Mouse (Mus musculus): ENCODE data around the gene Cd109.
A peak's percentile ranks its signal among the peaks of the same experiment; 100 is the strongest.

The Cd109 gene

DNA sequence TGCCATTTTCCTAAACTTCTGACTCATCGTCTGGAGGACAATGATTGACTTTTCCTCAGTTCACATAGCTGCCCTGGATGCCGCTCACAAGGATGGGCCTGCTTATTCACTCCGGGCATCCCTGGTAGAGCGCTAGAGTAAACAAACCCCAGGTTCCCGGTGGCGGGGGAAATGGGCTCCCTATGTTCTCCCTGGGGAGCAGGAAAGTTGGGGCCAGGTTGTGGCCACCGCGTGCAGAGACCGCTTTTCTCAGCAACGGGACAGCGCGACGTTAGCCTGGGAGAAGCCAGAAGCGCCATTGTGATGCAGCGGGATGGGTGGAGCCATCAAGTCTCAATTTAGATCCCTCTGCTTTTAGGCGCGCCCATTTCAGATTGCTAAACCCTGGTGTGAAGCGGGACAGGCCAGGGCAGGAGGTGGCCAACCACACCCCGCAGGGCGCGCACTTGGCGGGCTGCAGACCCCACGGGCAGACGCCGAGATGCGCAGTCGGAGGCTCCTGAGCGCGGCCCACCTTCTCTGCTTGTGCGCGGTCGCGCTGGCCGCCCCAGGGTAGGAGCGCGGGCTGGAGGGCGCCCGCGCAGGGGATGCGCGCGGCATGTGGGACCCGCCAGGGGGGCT is at the start of gene Cd109:
TSS of gene Cd109 (plus strand) at position 146 of the 621 bp plus-strand sequence.
- no peak for DNase-seq

DNA sequence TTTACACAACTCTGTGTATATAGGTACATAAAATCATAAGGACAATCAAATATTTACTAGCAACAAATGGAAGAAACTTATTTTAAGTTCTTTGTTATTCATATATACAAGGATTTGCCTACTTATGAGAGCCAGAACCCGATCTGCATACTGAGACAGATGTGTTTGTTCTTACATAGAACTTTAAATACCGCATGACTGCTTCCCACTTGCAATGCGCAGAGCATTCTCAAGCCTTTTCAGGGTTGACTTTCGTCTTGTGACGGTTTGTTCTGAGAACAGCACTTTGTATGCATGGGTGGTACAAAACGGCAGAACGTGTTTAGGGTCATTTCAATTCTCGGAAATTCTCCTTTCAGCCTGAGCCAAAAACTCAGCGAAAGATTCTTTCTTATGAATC is 45.4 kb upstream of the Cd109 start:
- DNase-seq = no peak

DNA sequence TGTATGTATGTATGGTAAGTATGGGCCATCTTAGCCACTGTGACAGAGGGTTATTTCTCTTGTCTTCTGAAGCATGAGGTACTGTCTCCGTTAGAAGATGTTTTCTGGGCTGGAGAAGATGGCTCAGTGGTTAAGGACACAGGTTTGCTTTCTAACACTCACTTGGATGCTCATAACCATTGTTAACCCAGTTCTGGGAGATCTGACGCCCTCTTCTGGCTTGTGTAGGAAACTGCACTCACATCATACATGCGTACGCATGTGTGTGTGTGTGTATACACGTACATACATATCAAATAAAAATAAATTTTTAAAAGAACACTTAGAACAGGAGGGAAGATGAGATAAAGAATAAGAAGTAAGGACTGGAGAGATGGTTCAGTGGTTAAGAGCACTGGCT is 38.9 kb upstream of the Cd109 start:
- no peak for DNase-seq

DNA sequence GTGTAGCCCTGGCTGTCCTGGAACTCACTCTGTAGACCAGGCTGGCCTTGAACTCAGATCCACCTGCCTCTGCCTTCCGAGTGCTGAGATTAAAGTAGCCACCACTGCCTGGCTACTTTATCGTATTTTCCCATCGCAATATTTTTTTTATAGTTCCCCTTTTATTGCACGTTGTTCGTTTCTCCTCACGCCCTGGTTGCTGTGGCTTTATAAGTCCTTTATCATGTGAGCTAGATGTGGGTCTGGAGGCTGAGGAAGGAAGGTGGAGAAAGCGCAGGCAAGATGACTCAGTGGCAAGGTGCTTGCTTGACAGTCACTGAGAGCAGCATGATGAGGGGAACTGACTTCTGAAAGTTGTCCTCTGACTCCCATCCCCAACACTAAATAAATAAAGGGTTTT is 36.5 kb upstream of the Cd109 start:
- DNase-seq = no peak

DNA sequence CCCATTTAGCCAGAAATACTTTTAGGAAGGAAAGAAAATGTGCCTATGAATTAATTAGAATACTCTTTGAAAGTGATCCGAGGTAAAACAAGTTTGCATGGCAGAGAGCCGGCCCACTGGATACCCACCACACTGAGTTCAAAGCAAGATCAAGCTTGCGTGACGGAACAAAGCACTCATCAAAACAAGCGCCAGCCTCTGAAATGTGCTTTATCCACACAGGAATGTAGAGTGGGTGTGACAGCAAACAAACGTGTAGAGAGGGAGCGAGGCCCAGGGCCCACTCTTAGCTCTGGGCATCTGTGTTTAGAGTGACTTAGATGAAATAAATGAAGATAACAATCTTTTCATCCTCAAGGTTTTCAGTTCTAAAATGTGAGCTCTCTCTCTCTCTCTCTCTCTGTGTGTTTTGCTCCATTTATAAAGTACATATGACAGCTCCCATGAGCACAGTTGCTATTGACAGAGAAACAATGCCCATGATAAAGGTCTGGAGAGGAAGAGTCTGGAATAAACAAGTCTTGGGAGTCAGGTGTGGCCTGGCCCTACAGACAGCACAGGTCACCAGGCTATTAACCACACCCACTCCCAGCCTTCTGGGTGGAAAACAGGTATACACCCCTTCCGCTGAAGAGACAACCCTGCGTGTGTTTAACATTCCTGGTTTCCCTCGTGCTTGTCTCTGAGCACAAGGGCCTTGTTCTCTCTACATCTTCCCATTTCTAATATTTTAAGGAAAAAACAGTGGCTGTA is 35.5 kb upstream of the Cd109 start:
- DNase-seq = no peak

DNA sequence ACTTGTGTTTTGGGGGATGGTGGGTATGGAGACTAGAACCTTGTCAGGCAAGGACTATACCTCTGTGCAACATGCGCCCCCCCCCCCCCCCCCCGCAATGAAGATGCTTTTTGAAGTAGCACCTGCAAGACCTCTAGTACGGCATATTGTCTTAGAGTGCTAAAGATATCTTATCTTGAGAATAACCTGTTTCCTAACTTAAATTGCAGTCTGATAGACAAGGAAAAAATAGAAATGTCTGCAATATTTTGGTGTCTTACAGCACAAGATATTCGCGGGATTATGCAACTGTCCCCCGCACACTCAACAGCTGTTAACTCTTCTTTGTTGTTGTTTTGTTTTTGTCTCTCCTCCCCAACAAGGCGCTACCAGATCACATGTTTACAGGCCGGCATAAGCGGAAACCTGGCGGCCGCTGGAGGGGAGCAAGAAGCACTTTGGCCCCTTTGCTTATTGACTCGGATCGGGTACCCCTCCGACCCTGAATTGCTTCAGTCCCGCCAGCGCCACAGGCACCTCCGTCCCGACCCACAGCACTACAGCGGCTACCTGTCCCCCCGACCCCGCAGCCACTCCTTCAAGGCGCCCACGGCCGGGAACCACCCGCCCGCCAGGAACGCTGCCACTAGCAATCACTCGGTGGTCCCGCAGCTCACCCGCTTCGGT is 28.0 kb upstream of the Cd109 start:
- DNase-seq = peak; percentile 43

DNA sequence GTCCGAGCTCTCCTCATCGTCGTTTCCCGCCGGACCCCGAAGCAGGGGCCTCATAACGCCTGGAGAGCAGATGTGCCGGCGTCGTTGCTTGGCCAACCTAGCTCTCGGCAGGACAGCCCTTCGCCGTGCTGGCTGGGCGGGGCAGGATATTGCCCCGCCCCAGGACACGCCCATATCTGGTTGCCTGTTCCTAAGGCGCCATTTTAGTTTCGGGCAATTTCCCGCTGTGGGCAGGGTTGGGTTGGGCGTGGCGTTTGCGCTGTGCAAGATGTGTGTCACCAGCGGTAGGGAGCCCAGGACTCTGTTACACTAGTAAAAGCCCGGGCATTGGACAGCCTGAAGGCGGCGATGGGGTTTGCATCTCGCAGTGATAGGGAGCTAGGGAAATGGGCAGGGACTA is 27.4 kb upstream of the Cd109 start, which contains the start of gene Slc17a5:
TSS of gene Slc17a5 (minus strand) at position 128 of the 400 bp plus-strand sequence.
- peak; percentile 92 for DNase-seq

DNA sequence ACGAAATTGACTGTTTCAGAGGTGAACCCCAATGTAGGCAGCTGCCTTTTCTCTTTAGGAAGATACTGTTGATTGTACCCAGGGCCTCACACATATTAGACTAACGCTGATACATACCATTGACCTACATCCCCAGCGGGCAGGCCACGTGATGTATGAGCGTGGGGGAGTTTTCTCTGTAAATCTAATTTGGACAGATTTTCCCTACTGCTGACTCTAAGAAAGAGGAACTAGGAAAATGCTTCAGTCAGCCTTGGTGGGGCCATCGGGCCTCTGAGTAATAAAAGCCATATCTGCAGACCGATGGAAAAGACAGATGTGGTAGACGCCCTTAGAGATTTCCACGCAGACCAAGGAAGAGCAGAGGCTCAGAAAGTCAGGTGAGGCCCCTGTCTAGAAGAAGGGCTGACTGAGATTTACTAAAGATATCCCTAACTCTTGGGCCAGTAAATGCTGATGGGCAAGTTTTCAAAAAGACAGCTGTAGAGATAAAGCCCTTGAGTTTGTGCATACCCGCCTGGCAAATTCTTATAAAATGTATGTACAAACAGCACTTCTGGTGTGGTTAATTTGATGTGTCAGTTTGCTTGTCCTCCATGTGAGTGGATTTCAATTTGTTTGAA is 26.8 kb upstream of the Cd109 start:
- DNase-seq = no peak

DNA sequence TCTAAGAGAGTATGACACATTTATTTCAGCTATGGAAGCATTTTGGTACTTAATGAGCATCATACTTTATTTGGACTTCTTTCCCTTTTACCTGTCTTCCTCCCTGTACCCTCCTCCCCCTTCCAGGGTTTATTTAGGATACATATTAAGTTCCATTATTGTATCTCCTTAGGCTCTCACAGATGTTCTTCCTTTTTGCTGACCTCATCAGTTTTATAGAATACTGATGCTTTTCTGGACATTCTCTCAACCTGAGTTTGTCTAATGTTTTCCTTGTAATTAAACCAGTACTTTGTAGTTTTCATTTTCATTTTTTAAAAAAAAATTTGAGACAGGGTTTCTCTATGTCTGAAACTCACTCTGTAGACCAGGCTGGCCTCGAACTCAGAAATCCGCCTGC is 24.9 kb upstream of the Cd109 start:
- DNase-seq = no peak

DNA sequence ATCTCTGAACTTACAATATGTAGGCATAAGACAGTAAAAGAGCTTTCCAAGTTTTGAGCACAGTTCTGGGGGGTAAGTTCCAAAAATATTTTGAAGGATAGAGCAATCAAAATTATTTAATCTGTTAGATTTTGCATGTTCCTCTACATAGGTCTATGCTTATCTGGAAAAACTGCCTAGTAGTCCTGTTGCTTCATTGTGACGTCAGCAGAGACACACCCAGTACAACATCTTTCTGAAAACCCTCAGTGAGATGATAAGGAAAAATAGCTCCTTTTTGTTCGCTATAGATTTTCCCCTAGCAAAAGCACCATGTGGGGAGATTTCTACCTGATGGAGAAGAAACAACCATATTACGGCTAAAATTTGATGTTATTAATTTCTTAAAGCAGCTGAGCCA is 20.1 kb upstream of the Cd109 start:
- no peak for DNase-seq

DNA sequence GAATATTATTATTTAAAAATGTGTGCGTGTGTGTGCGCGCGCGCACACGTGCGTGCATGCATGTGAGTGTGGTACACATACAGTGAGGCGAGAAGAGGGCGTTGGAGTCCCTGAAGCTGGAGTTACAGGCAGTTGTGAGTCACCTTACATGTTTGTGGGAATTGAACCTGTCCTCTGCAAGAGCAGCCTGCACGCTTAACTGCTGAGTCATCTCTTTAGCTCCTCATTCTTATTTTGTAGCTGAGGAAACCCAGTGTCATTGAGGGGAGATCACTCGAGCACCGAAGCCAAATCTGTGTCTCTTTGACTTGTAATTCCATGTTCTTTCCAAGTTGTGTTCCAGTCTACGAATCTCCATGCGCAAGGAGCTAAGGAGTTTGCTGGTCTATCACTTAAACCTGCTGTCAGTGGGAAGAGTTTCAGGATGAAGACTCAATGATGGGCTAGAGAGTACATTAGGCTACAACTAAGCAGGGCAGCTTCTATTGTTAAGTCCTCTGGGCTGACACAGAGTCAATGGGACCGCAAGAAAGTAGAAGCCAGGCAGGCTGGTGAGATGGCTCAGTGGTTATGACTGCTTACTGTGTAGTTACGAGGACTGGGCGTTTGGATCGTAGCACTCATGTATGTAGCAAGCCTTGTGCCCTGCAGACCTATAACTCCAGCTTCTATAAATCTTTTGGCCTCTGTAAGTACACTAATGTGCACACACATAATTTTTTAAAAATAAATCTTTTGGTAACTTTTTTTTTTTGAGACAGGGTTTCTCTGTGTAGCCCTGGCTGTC is 19.4 kb upstream of the Cd109 start:
- DNase-seq = no peak

DNA sequence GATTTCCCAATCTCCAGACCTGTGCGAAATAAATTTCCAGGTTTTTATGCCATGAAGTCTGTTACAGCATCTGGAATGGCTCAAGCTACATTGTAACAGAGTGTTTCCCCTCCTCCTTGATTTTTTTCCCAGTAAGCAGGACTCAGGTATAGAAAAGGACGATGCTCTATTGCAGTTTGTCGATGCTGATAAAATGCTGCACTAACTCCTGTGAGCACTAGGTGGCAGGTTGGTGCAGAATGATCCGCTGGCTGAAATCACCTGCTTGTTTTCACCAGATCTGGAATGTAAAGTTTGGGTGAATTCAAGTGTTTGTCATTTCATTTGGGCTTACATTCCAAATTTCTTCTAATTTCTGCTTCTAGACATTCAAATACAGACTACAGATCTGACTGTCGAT is 18.5 kb upstream of the Cd109 start:
- DNase-seq = no peak

DNA sequence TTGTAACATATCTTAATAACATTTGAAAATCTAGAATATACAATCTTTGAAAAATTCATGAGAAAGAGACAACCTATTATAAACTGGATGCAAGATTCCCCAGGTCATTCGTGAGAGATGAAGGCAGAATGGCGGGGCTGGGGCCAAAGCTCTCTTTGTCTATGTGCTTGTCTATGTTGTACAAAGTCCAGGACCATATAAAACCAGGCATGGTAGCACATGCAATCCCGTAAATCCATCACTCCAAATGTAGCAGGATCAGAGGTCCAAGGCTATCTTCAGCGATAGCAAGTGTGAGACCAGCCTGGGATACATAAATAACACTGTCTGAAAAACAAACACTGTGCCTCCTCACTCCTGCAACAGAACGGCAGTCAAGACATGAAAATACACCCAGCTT is 15.4 kb upstream of the Cd109 start:
- no peak for DNase-seq

DNA sequence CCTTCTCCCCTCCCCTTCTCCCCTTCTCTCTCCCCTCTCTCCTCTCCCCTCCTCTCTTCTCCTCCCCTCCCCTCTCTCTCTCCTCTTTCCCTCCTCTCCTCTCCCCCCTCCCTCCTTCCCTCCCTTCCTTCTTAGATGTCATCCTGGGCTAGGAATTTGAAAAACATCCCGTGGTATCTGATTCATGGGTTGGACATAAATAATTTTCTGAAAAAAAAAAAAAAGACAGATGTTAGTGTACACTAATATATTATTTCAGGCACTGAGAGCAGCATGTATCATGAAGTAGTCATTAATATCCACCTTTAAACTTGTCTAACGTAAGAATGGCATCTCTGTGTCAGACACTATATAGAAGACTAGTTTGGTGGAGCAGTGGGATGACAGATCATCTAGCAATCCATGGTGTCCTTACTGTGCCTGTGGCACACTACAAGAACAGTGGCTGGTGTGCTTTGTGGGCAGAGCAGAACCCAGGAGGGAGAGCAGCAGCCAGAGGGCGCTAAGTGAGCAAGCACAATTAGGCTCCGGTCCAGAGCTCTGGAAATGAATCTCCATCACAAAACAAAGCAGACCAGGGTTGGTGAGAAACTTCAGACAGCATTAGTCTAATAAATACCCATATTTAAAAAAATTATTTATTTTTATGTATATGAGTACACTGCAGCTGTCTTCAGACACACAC is 14.2 kb upstream of the Cd109 start:
- DNase-seq = no peak

DNA sequence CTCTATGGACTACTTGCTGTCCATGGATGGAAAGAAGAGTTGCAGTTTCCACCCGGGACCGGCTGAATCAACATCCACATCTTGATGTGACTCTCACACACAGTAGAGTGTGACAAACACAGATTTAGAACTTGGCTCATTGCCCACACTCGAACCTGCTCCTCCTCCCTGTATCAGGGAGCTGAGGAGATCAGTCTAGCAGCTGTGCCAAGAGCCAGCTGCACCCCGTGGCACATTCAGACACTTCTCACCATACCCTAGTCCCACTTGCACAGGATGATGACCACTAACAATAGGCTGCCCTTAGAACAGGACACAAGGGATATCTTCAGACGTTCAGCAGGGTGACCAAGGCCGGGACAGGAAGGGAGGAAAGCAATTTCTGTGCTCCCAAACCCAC is 1.1 kb upstream of the Cd109 start:
- no peak for DNase-seq

DNA sequence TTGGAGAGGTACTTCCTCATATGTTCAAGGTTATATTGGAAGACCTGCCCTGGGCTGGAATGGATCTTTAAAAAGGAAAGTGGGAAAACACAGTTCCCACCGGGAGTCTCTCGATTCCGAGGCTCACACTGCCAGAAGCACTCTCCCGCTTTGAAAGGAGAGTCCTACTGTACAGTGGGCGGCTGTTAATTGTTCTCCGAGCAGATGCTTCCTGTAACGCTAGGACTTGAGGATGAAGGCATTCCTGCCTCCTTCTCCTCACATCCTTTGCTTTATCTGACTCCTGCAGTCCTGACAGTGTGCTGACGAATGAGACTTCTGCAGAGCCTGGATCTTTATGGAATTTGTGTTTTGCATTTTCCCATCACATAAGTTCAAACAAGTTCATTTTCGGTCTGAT is 3.9 kb downstream of the Cd109 start:
- no peak for DNase-seq

DNA sequence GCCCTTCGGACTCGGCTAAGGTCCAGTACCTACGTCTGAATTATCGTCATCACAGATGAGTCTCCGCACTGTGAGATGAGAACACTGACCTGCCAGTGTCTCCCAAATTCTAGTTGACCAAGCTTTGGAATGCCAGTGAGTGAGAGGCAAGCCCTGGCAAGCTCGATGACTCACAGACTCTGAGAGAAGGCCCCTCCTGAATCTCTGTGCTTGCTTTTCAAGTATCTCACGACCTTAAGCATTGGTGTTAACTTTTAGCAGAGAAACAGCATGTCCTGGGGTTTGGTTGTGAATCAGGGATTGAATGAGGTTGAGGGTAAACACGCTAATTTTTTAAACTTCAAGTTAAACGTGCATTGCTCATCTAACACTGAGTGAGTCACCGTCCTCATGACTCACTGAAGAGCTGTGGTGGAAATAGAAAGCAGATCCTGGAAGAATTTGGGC is 8.0 kb downstream of the Cd109 start:
- DNase-seq = no peak

DNA sequence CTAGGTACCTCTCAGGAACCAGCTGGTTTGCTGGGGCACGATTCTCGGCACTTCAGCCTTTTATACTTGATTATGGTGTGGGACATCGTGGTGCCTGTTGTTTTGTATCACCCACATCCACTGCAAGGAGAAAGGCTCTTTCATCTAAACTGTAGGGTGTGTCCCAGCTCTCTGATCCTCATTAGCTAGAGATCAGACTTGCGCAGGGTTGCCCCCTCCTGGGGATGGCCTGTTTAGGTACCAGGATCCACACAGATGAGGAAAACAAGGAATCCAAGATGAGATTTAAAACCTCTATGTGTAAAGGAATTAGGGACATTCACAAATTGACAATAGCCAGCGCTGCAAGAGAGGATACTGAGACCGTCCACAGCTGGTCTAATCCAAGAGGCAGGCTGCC is 14.6 kb downstream of the Cd109 start:
- no peak for DNase-seq

DNA sequence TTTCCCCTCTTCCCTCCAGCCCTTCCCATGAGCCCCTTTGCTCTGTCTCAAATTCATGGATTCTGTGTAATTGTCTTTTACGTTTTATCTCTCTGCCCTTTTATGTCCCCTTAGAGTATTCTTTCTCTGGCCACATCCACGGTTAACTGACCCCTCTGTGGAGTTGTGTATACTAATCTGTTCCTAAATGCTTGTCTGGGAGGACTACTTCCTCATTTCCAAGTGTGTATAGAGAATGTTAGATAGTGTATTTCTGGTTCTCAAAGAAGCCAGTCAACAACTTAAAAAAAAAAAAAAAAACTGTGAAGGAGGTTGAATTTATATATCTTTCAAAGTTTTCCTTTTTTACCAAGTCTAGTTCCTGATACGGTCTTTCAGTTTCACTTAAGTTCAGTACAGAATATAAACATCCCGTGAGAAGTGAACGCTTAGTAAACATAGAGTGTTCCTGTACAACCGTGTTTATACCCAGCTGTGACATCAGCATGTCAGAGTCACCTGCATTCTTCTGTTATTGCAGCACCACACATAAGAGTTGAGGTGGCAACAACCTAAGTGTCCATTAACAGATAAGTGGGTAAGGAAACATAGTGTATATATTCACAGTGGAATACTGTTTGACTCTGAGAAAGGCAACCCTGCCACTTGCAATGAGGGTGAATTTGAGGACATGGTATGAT is 16.5 kb downstream of the Cd109 start:
- no peak for DNase-seq

DNA sequence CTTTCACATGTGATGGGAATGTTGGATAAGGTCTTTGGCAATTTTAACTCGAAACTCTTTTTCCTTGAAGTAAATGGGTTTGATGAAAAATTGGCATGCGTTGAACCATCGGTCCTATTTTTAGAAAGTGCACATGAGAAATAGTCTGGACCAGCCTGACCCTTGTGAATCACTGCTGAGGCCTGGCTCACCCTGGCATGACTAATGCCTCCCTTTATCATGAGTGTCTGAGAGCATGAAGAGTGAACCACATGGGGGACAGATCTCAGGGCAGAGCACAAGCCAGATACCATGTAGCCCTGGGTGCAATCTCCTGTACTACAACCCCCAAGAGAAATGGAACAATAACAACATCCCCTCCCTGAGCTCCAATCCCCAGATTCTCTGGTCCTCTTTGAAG is 18.6 kb downstream of the Cd109 start:
- DNase-seq = no peak

DNA sequence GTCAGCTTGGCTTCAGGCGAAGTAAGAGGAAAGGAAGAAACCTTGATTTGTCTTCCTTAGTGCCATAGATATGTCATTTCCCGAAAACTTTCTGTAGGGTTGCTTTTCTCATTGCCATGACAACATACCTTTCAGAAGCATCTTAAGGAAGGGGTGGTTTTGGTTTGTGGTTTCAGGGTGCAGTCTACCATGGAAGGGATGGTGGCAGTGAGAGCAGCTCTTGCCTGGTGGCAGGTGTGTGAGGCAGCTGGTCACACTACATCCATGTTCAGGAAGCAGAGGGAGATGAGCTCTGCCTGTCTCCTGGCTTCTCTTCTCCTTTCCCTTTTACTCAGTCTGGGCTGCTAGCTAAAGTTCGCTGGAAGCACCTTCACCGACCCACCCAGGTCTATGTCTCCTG is 26.0 kb downstream of the Cd109 start:
- no peak for DNase-seq

Measured in kidney, adult 11 months (tissue).